Mouse (Mus musculus): ENCODE results near the gene Serpina3f. TPM values are rescaled to one million over a fixed set of nuclear protein-coding genes. Genes with fewer than 3 reads are reported as not detected.

Serpina3f gene
- polyA plus RNA-seq (2012; rRNA removed), result 0.11 TPM in 1 of 2 replicates, not detected in the other

- Histone ChIP-seq H3K4me1 (ENCODE audit: control insufficient read depth, insufficient read depth, low read length) (no peaks in the 10 kb centered on the region), H3K4me3 (replicated peaks; ENCODE audit: insufficient read depth, low read depth, low read length) (no peak within 1 kb of the TSS), H3K27me3 (ENCODE audit: control insufficient read depth, insufficient read depth, low read length) (no peaks in the 10 kb centered on the region), H3K27ac (ENCODE audit: insufficient read depth, low read length) (no peak within 1 kb of the TSS)
- no peak for DNase-seq
- 58% methylated on average over 1 of the region's 1 CpGs for WGBS
- no peak for TF ChIP-seq CTCF (IDR thresholded peaks at IDR 0.05; ENCODE audit: borderline replicate concordance, insufficient read depth, low read depth, low read length)
- no peak for TF ChIP-seq POLR2A (IDR thresholded peaks at IDR 0.05; ENCODE audit: borderline replicate concordance, insufficient read depth, low read length)
These were observed at the start of gene Serpina3f for GRCm38 (mm10) chr12:104214445-104214753. TSS of gene Serpina3f (plus strand) at chr12:104214544.

DNA sequence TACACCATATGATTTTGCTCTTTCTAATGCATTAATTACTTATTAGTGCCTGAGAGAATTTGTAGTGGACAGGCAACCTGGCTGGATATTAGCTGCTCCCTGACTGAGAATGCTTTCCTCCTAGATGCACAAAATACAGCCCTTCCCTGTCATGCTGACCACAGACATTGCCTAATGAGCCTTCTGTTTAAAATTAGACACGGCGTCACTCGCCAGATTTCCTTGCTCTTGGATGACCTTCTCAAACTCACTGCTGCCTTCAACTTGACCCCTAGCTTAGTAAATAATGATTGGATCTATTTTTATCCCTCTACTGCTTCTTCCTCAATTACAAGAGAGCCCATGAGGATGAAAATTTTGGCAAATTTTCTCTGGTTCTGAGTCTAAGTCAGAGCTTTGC is 39.6 kb upstream of the Serpina3f start:
- 62% methylated on average over 3 of the region's 3 CpGs for WGBS
- H3K4me1 ChIP-seq (ENCODE audit: control insufficient read depth, insufficient read depth, low read length), result no peaks in the 10 kb centered on the region
- H3K27me3 ChIP-seq (ENCODE audit: control insufficient read depth, insufficient read depth, low read length), result no peaks in the 10 kb centered on the region
- no peak for DNase-seq
- H3K27ac ChIP-seq (ENCODE audit: insufficient read depth, low read length), result no peak overlapping the region
- no peak for TF ChIP-seq POLR2A (IDR thresholded peaks at IDR 0.05; ENCODE audit: borderline replicate concordance, insufficient read depth, low read length)
- TF ChIP-seq CTCF (IDR thresholded peaks at IDR 0.05; ENCODE audit: borderline replicate concordance, insufficient read depth, low read depth, low read length), result no peak
- H3K4me3 ChIP-seq (replicated peaks; ENCODE audit: insufficient read depth, low read depth, low read length), result no peak overlapping the region

- H3K4me3 ChIP-seq (replicated peaks; ENCODE audit: insufficient read depth, low read depth, low read length), result no peak overlapping the region
- no peaks in the 10 kb centered on the region for H3K27me3 ChIP-seq (ENCODE audit: control insufficient read depth, insufficient read depth, low read length)
- no peak for TF ChIP-seq POLR2A (IDR thresholded peaks at IDR 0.05; ENCODE audit: borderline replicate concordance, insufficient read depth, low read length)
- TF ChIP-seq CTCF (IDR thresholded peaks at IDR 0.05; ENCODE audit: borderline replicate concordance, insufficient read depth, low read depth, low read length), result no peak
- H3K27ac ChIP-seq (ENCODE audit: insufficient read depth, low read length), result no peak overlapping the region
- no peak for DNase-seq
- WGBS, result 82% methylated on average over 3 of the region's 3 CpGs
- no peaks in the 10 kb centered on the region for H3K4me1 ChIP-seq (ENCODE audit: control insufficient read depth, insufficient read depth, low read length)
These were observed 38.7 kb upstream of the Serpina3f start for GRCm38 (mm10) chr12:104175636-104176035.

GRCm38 (mm10) chr12:104178577-104178976 is 35.8 kb upstream of the Serpina3f start:
- TF ChIP-seq CTCF (IDR thresholded peaks at IDR 0.05; ENCODE audit: borderline replicate concordance, insufficient read depth, low read depth, low read length) (no peak), POLR2A (IDR thresholded peaks at IDR 0.05; ENCODE audit: borderline replicate concordance, insufficient read depth, low read length) (no peak)
- H3K27me3 ChIP-seq (ENCODE audit: control insufficient read depth, insufficient read depth, low read length), result no peaks in the 10 kb centered on the region
- H3K4me3 ChIP-seq (replicated peaks; ENCODE audit: insufficient read depth, low read depth, low read length), result no peak overlapping the region
- H3K27ac ChIP-seq (ENCODE audit: insufficient read depth, low read length), result no peak overlapping the region
- no peak for DNase-seq
- H3K4me1 ChIP-seq (ENCODE audit: control insufficient read depth, insufficient read depth, low read length), result no peaks in the 10 kb centered on the region

DNA sequence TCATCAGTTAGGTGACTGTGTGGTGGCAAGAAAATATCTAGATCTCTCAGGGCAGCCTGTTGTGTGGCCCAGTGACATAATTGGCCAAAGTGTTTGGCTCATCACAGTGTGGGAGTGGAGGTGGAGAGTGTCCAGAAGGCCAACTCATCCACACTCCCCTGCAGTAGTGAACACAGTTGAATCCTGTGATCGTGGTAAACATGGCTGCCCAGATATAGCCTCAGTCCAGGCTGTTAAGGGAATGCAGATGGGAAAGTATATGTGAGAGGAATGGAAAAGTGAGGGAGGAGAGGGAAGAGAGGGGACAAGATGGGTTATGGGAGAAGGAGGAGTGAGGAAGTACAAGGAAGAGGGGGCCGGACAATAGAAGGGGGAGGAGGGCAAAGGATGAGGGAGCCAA is 35.4 kb upstream of the Serpina3f start:
- TF ChIP-seq POLR2A (IDR thresholded peaks at IDR 0.05; ENCODE audit: borderline replicate concordance, insufficient read depth, low read length) (no peak), CTCF (IDR thresholded peaks at IDR 0.05; ENCODE audit: borderline replicate concordance, insufficient read depth, low read depth, low read length) (no peak)
- no peak overlapping the region for H3K4me3 ChIP-seq (replicated peaks; ENCODE audit: insufficient read depth, low read depth, low read length)
- no peak for DNase-seq
- no peaks in the 10 kb centered on the region for H3K27me3 ChIP-seq (ENCODE audit: control insufficient read depth, insufficient read depth, low read length)
- WGBS, result 67% methylated on average over 2 of the region's 2 CpGs
- no peak overlapping the region for H3K27ac ChIP-seq (ENCODE audit: insufficient read depth, low read length)
- H3K4me1 ChIP-seq (ENCODE audit: control insufficient read depth, insufficient read depth, low read length), result no peaks in the 10 kb centered on the region

DNA sequence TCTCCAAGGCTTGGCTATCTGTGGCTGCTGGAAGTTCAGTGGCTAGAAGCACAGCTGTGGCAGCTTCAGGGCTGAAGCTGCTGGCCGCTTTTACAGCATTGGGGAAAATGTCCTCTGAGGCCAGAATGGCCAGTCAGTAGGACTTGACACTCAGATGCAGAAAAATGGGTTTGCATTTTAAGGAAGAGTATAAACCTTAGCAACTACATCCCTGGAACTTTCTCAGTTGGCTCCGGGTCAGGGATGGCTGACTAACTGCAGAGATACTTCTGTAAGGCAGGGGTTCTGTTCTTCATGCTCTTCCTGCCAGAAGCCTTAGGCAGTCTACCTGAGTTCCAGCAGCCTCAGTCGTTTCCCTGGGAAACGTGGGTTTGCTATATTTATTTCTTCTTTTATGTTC is 29.3 kb upstream of the Serpina3f start:
- 77% methylated on average over 4 of the region's 4 CpGs for WGBS
- no peaks in the 10 kb centered on the region for H3K27me3 ChIP-seq (ENCODE audit: control insufficient read depth, insufficient read depth, low read length)

GRCm38 (mm10) chr12:104186041-104186581 is 28.2 kb upstream of the Serpina3f start:
- Histone ChIP-seq H3K4me3 (replicated peaks; ENCODE audit: insufficient read depth, low read depth, low read length) (no peak overlapping the region), H3K27me3 (ENCODE audit: control insufficient read depth, insufficient read depth, low read length) (no peaks in the 10 kb centered on the region), H3K27ac (ENCODE audit: insufficient read depth, low read length) (no peak overlapping the region), H3K4me1 (ENCODE audit: control insufficient read depth, insufficient read depth, low read length) (no peaks in the 10 kb centered on the region)
- DNase-seq, result no peak
- 74% methylated on average over 3 of the region's 3 CpGs for WGBS
- TF ChIP-seq POLR2A (IDR thresholded peaks at IDR 0.05; ENCODE audit: borderline replicate concordance, insufficient read depth, low read length), result no peak
- TF ChIP-seq CTCF (IDR thresholded peaks at IDR 0.05; ENCODE audit: borderline replicate concordance, insufficient read depth, low read depth, low read length), result no peak

More for the DNA sequence above, 29.3 kb upstream of the Serpina3f start:
- Histone ChIP-seq H3K4me3 (replicated peaks; ENCODE audit: insufficient read depth, low read depth, low read length) (no peak overlapping the region), H3K27ac (ENCODE audit: insufficient read depth, low read length) (no peak overlapping the region), H3K4me1 (ENCODE audit: control insufficient read depth, insufficient read depth, low read length) (no peaks in the 10 kb centered on the region)
- TF ChIP-seq POLR2A (IDR thresholded peaks at IDR 0.05; ENCODE audit: borderline replicate concordance, insufficient read depth, low read length) (no peak), CTCF (IDR thresholded peaks at IDR 0.05; ENCODE audit: borderline replicate concordance, insufficient read depth, low read depth, low read length) (no peak)
- DNase-seq, result no peak

- DNase-seq, result no peak
- H3K27ac ChIP-seq (ENCODE audit: insufficient read depth, low read length), result no peak overlapping the region
- 55% methylated on average over 2 of the region's 2 CpGs for WGBS
These were observed 25.1 kb upstream of the Serpina3f start for GRCm38 (mm10) chr12:104189246-104189645.

More at GRCm38 (mm10) chr12:104189246-104189645, 25.1 kb upstream of the Serpina3f start:
- H3K27me3 ChIP-seq (ENCODE audit: control insufficient read depth, insufficient read depth, low read length), result no peaks in the 10 kb centered on the region
- TF ChIP-seq CTCF (IDR thresholded peaks at IDR 0.05; ENCODE audit: borderline replicate concordance, insufficient read depth, low read depth, low read length) (no peak), POLR2A (IDR thresholded peaks at IDR 0.05; ENCODE audit: borderline replicate concordance, insufficient read depth, low read length) (no peak)
- no peak overlapping the region for H3K4me3 ChIP-seq (replicated peaks; ENCODE audit: insufficient read depth, low read depth, low read length)
- H3K4me1 ChIP-seq (ENCODE audit: control insufficient read depth, insufficient read depth, low read length), result no peaks in the 10 kb centered on the region
